Mouse (Mus musculus): ENCODE data around the gene Olfr732. TPM values are rescaled to one million over a fixed set of nuclear protein-coding genes. Genes with fewer than 3 reads are reported as not detected.

The Olfr732 gene
- not detected for polyA plus RNA-seq (2014; fragmentation: Illumina TruSeq; extraction: RNeasy Lipid Tissue Mini Kit (QIAGEN cat#74804); ENCODE audit: low read depth, low replicate concordance)

DNA sequence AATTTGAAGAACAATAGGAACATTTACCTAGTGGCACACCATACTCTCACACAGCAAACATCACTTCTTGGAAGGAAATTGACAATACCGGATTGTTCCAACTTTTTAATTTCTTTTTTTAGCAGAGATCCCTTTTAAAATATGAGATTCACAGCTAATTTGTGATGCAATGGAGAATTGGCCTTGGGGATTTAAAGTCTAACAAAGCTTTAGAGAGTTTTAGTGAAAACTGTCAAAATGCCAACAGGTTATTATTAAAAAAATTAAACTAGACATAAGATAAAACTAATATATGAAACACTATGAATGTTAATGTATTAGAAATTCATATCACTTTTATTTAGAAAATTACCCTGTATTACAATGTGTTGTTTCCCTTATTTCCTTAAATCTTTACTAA is at the start of gene Olfr732:
Olfr732 (minus strand) TSS at position 101 of the 400 bp plus-strand sequence.

DNA sequence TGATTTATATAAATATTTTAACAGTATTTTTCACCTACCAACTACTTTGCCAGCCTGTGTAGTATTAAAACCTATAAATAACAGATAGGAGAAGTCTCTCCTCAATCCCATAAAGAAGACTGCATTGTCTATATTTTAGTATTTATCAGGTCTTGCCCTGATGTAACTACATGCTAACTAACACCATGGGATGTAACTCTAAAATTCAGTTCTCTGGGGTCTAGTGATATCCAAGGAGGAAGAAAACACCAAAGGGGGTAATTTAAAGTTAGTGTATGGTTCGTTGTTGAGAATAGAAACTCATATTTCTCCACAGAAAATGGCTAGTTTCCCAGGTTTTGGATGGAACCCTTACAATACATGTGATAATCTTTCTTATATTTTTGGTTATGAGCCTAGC is 42.7 kb upstream of the Olfr732 start, which contains the start of gene Olfr734:
Olfr734 (minus strand) TSS at position 101 of the 400 bp plus-strand sequence.

DNA sequence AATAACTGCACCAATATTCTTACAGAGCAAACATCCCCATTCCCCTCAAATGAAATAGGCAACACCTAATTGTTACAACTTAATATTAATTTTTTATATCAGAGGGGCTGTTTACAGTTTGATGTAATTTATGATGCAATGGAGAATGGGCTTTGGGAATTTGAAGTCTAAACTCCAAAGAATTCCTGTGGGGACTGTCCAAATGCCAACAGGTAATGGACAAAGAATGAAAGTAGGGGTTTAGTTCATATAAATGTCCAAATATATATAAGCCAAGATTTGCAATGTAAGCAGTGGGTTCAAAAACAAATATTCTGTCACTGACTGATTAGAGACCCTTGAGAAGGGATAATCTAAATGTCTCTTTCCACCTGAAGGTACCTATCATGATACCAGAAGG is 17.4 kb upstream of the Olfr732 start, which contains the start of gene Olfr733:
Olfr733 (minus strand) TSS at position 101 of the 400 bp plus-strand sequence.

GRCm38 (mm10) chr14:50241766-50242165 is 42.2 kb downstream of the Olfr732 start, which contains the start of gene Olfr731:
Gene Olfr731, minus strand, starts transcription at chr14:50241866.

Other genes starting within 250 kb of the Olfr732 start
- not detected for gene Olfr725, start 243.8 kb downstream of the Olfr732 start, polyA plus RNA-seq (2014; fragmentation: Illumina TruSeq; extraction: RNeasy Lipid Tissue Mini Kit (QIAGEN cat#74804); ENCODE audit: low read depth, low replicate concordance)
- not detected for gene Olfr726, start 193.3 kb downstream of the Olfr732 start, polyA plus RNA-seq (2014; fragmentation: Illumina TruSeq; extraction: RNeasy Lipid Tissue Mini Kit (QIAGEN cat#74804); ENCODE audit: low read depth, low replicate concordance)
- gene Olfr727, start 161.0 kb downstream of the Olfr732 start, polyA plus RNA-seq (2014; fragmentation: Illumina TruSeq; extraction: RNeasy Lipid Tissue Mini Kit (QIAGEN cat#74804); ENCODE audit: low read depth, low replicate concordance): not detected
- gene Olfr728, start 141.5 kb downstream of the Olfr732 start, polyA plus RNA-seq (2014; fragmentation: Illumina TruSeq; extraction: RNeasy Lipid Tissue Mini Kit (QIAGEN cat#74804); ENCODE audit: low read depth, low replicate concordance): not detected
- not detected for gene Olfr729, start 131.3 kb downstream of the Olfr732 start, polyA plus RNA-seq (2014; fragmentation: Illumina TruSeq; extraction: RNeasy Lipid Tissue Mini Kit (QIAGEN cat#74804); ENCODE audit: low read depth, low replicate concordance)
- gene Olfr730, start 96.0 kb downstream of the Olfr732 start, polyA plus RNA-seq (2014; fragmentation: Illumina TruSeq; extraction: RNeasy Lipid Tissue Mini Kit (QIAGEN cat#74804); ENCODE audit: low read depth, low replicate concordance): not detected
- gene Olfr731, start 42.3 kb downstream of the Olfr732 start, polyA plus RNA-seq (2014; fragmentation: Illumina TruSeq; extraction: RNeasy Lipid Tissue Mini Kit (QIAGEN cat#74804); ENCODE audit: low read depth, low replicate concordance): not detected
- gene Olfr733, start 17.3 kb upstream of the Olfr732 start, polyA plus RNA-seq (2014; fragmentation: Illumina TruSeq; extraction: RNeasy Lipid Tissue Mini Kit (QIAGEN cat#74804); ENCODE audit: low read depth, low replicate concordance): not detected
- gene Olfr734, start 42.6 kb upstream of the Olfr732 start, polyA plus RNA-seq (2014; fragmentation: Illumina TruSeq; extraction: RNeasy Lipid Tissue Mini Kit (QIAGEN cat#74804); ENCODE audit: low read depth, low replicate concordance): not detected
- gene Olfr735, start 64.7 kb upstream of the Olfr732 start, polyA plus RNA-seq (2014; fragmentation: Illumina TruSeq; extraction: RNeasy Lipid Tissue Mini Kit (QIAGEN cat#74804); ENCODE audit: low read depth, low replicate concordance): not detected
- 0.53 TPM for gene Tlr11, start 73.7 kb upstream of the Olfr732 start, polyA plus RNA-seq (2014; fragmentation: Illumina TruSeq; extraction: RNeasy Lipid Tissue Mini Kit (QIAGEN cat#74804); ENCODE audit: low read depth, low replicate concordance)
- gene Olfr736, start 97.0 kb upstream of the Olfr732 start, polyA plus RNA-seq (2014; fragmentation: Illumina TruSeq; extraction: RNeasy Lipid Tissue Mini Kit (QIAGEN cat#74804); ENCODE audit: low read depth, low replicate concordance): not detected
- gene Olfr738, start 123.4 kb upstream of the Olfr732 start, polyA plus RNA-seq (2014; fragmentation: Illumina TruSeq; extraction: RNeasy Lipid Tissue Mini Kit (QIAGEN cat#74804); ENCODE audit: low read depth, low replicate concordance): not detected
- gene Olfr739, start 134.4 kb upstream of the Olfr732 start, polyA plus RNA-seq (2014; fragmentation: Illumina TruSeq; extraction: RNeasy Lipid Tissue Mini Kit (QIAGEN cat#74804); ENCODE audit: low read depth, low replicate concordance): not detected
- gene Olfr740, start 161.3 kb upstream of the Olfr732 start, polyA plus RNA-seq (2014; fragmentation: Illumina TruSeq; extraction: RNeasy Lipid Tissue Mini Kit (QIAGEN cat#74804); ENCODE audit: low read depth, low replicate concordance): not detected
- gene Olfr741, start 188.5 kb upstream of the Olfr732 start, polyA plus RNA-seq (2014; fragmentation: Illumina TruSeq; extraction: RNeasy Lipid Tissue Mini Kit (QIAGEN cat#74804); ENCODE audit: low read depth, low replicate concordance): not detected
- not detected for gene Olfr742, start 219.4 kb upstream of the Olfr732 start, polyA plus RNA-seq (2014; fragmentation: Illumina TruSeq; extraction: RNeasy Lipid Tissue Mini Kit (QIAGEN cat#74804); ENCODE audit: low read depth, low replicate concordance)
- not detected for gene Olfr743, start 237.6 kb upstream of the Olfr732 start, polyA plus RNA-seq (2014; fragmentation: Illumina TruSeq; extraction: RNeasy Lipid Tissue Mini Kit (QIAGEN cat#74804); ENCODE audit: low read depth, low replicate concordance)